Mouse (Mus musculus): ENCODE measurements at regions not wholly inside any gene's neighbourhood (a gene's known extent, or its start where the extent isn't known, plus 50 kb on each side); places are given as distances from the start of the nearest gene placed in this dataset.

GRCm38 (mm10) chr9:92865822-92866221 is 323.8 kb downstream of the Plod2 start:
- DNase-seq = no peak

- DNase-seq = no peak
Measured at GRCm38 (mm10) chr9:92878589-92878988, 336.6 kb downstream of the Plod2 start.

DNA sequence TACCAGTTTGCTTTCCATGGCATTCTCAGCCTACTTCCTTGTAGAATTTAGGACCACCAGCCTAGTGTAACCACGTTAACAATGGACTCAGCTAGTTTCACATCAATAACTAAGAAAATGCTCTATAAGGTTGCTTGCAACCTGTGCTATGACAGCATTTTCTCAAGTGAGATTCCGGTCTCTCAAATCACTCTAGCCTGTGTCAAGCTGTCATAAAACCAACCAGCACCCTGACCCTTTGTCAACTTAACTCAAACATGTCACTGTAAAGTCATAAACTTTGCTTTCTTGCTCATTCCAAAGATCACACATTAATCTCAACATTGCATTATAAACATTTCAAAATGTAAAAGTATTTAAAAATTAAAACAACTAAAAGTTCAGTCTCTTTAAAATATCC is 337.8 kb downstream of the Plod2 start:
- DNase-seq = no peak

DNA sequence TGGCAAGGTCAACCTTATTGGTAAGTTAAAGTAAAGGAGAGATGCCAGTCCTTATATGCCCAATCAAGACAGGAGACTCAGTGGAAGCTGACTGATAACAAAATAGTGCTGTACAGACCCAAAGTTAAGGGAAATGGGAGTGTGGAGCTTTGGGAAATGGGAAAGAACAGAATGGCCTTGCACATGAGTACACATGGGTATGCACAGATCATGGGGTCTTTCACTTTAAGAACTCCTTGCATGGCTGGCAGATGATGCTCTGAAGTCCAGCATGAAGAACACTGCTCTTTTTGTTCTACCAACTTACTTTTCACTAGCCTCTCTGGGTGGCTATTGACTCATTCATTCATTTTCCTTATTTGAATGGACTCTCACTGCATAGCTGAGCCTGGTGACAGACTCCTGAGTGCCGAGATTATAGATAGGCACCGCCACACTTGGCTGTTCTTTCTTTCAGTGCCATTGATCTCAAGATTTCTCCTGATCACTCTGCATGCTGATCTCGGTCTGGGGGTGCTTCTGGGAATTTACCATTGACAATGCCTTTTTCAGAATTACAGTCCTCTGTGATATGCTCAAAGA is 340.3 kb downstream of the Plod2 start:
- DNase-seq = no peak

DNA sequence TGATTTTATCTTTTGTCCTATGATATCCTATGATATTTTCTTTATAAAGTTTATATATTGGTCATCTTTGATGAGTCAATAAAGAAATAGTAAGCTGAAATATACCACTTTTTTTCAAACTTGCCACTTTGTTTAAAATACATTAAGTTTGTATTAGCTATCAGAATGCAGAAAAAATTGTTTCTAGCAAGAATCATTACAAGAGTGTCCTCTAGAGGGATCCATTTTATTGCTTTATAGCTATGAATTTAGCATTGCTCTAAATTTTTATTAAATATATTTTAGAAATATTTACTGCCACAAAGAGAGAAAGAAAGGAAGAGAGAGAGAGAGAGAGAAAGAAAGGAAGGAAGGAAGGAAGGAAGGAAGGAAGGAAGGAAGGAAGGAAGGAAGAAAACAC is 348.0 kb downstream of the Plod2 start:
- no peak for DNase-seq

DNA sequence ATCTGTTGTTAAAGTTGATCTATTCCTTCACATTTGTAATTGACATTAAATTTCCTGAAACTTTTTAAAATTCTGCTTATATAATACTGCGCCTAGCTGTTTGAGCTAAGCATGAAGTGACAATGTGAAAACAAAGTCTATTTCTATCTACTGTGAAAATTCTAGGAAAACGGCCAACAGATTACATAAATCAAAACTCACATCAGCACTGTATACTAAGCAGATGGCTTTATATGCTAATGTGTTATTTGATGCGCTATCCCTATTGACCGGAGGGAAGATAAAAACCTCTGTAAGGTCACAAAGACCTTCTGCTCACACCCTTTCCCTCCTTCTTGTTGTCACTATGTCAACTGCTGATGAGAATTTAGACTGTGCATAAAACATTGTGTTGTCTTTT is 357.7 kb downstream of the Plod2 start:
- DNase-seq = no peak

DNA sequence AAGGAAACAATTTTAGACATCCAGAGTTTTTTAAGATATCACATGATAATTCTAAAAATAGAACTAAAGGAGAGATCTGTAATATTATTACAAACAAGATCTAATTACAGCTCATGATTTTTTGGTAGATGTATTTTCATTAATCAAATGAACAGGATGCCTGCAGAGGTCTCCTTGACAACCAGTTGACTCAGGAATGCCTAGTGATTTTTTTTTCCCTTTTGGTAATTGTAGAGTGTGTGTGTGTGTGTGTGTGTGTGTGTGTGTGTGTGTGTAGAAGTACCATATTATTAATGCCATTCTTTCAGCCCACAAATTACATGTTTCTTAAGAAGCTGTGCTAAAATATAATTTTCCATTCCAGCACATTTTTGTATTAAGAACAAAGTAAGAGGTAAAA is 365.1 kb downstream of the Plod2 start:
- DNase-seq = no peak

DNA sequence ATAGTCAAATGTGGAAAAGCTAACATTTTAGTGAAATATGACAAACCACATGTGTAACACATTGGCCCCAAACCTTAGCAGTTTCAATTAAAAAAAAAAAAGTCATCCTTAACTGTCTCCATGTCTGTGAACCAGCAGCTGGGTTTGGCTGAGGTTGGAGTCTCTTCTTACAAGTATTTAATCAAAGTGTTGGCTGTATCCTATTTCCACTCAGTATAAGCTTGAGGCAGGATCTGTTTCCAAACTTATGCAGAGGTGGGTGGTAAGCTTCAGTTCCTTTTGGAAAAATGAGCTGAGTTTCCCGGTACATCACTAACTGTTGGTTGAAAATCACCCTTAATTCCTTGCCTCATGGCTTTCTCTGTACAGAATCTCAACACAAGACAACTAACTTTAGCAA is 377.4 kb downstream of the Plod2 start:
- no peak for DNase-seq

DNA sequence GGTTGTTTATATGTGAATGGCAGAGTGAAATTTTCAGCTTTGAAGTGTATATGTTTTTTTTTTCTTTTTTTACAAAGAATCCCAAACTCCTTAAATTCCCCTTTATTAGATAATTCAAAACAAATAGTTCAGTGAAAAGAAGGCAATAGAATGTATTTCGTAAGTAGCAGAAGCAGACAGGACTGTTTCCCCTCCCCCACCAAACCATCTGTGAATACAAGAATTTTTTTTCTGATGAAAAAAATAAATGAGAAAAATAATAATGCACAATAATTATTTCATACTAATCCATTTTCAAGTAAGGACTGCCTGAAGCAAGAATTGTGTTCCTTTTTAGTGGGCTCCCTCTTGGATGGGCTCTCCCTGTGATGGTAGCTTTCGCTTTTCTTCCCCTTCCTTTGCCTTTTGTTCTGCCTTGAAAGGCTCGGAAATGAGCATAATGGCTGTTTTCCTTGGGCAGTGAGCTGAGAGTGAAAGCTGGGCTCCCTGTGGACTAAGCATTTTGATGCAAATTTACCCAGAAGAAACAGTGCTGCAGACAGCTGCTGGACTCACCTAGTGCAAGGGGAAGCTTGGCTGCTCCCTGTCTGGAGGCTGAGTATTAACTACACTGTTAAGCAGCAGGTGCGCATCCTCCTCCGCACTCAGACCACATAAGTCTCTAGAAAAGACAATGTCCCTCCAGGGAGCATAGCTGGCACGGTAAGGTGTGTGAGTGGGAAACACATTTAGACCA is 388.4 kb downstream of the Plod2 start:
- no peak for DNase-seq

DNA sequence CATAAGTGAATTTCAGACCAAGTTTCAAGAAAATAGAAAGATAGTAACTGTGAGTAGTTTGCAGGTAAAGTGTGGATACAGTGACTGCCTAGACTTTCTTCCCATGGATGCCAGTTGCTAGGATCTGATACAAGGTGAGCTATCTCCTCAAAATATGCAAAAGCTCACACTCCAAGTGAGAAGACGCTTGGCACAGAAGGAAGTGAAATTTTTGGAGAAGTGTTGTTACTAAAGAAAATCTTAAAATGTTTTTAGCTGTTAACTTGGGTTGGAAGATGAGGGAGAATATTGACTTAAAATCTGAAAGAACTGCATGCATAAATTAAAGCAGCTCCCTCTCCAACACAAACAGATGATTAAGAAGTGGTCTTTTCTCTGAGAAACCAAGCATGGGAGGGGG is 395.8 kb downstream of the Plod2 start:
- DNase-seq = no peak

- no peak for DNase-seq
Measured at GRCm38 (mm10) chr9:92950092-92950491, 408.1 kb downstream of the Plod2 start.

GRCm38 (mm10) chr9:92963275-92963674 is 421.3 kb downstream of the Plod2 start:
- DNase-seq = no peak

DNA sequence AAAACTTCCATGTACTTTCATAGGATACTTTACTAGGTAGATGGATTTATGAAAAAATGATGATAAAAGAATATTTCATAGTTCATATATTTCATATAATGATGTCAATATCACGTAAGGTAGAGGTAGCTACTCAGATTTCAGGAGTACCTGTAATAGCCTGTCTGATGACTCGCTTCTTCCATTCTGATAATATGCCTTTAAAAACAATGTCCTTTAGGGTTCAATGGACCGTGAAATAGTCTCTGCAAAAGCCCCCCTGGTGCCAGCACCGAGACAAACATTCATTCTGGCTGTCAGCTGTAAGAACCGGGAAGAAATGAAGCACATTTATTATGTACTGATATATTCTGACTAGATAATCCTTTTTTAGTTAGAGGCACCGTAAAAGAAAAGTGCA is 449.7 kb downstream of the Plod2 start:
- DNase-seq = no peak

DNA sequence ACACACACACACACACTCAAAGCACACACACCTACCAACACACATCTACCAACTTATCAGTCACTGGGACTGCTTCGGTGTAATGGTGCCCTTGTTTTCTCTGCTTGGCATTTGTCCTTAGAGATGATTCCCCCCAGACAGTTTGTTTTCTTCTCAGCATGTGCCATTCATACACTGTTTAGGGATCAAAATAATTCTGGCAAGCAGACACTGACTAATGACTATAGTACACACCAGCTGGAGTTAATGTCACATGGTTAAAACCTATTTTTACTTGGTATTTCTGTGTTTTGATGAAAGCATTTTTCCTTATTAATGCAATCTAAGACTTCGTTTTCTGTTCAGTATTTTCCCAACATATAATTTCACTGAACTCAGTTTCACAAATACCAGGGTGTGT is 454.1 kb downstream of the Plod2 start:
- no peak for DNase-seq

DNA sequence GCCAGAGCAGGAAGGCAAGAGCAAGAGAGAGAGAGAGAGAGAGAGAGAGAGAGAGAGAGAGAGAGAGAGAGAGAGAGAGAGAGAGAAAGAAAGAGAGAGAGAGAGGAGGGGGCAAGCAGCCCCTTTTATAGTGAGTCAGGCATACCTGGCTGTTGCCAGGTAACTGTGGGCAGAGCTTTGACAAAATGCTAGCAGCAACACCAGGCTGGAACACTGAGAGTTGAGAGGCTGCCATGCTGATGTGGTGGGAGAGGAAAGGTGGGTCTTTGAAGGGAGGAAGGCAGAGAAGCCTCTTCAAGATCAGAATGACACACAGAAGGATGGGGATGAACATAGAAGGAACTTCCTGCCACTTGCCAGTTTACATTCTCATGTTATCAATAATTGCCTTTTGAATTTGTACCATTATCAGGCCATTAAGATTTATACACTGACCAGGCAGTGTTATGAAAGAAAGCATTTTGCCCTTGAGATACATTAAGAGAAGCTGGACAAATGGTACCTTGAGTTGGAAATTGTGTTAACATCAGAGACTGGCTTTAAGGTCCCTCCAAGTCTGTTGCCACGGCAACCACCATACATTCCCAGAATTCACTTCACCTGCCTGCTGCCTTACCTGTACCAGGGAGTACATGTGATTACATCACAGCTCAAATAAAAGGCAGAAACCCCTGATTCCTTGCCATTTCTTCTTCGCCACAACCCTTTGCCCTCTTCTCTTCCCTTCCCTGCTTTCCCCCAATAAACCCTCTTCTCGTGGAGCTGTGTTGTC is 463.3 kb downstream of the Plod2 start:
- DNase-seq = no peak

GRCm38 (mm10) chr9:93008511-93009302 is 466.7 kb downstream of the Plod2 start:
- no peak for DNase-seq

GRCm38 (mm10) chr9:93044298-93044912 is 502.4 kb downstream of the Plod2 start:
- no peak for DNase-seq

DNA sequence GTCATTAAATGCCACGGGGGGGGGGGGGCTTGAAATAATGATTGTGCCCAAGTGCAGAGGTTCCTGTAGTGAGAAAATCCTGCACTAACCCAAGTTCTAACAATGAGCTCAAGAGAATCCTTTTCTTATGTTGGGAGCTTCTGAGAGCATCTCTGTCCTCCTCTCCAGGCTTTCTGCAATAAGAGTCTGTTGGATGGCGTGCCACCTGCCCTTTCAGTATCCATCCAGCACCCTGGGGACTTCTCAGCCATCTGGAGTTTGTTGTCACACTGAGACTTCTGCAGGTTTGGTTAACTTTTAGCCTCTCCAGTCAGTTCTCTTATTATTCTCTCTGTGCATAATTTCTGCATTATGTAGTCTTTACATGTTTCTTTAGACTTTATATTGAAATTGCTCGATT is 530.1 kb downstream of the Plod2 start:
- no peak for DNase-seq

GRCm38 (mm10) chr9:93083114-93083513 is 541.1 kb downstream of the Plod2 start:
- DNase-seq = no peak

- DNase-seq = no peak
Measured at GRCm38 (mm10) chr9:93098008-93098581, 556.1 kb downstream of the Plod2 start.

DNA sequence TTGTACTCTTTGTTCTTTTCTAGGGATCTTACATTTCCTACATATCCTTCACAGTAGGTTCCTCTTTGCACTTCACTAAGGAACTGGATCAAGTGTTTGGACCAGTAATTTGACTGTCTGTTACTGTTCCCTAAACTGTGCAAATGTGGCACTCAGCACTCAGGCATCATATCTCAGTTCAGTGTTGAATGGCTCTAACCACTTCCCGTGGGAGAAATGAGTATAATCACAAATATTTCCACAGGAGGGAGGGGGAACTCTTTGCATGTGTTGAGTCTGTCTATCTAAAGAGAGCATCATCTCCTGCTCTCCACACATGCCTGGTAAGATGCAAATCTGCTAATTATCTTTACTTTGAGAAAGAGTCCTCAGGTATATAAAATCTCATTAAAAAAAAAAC is 588.5 kb downstream of the Plod2 start:
- DNase-seq = no peak

- no peak for DNase-seq
Measured at GRCm38 (mm10) chr9:93131620-93132200, 589.7 kb downstream of the Plod2 start.

All from thymus, postnatal 36 days (tissue).